Mouse (Mus musculus) heart, embryonic 10.5 days (tissue): ENCODE results near the gene Tmem106a. TPM values are rescaled to one million over a fixed set of nuclear protein-coding genes. Genes with fewer than 3 reads are reported as not detected.

Experiments
- DNase-seq: peaks from one replicate; pipeline ENCODE4 v3.0.0-alpha.2; 2017; ENCODE audit warnings: low spot score
- H3K27ac ChIP-seq: fragments of 300-500 bp; sonication (generic); 2 replicates; pipeline ENCODE4 v1.5.1; 2016; ENCODE audit warnings: mild to moderate bottlenecking
- H3K27me3 ChIP-seq: fragments of 300-500 bp; sonication (generic); 2 replicates; pipeline ENCODE4 v1.6.1; 2016; ENCODE audit warnings: mild to moderate bottlenecking; ENCODE audit not compliant: poor library complexity, insufficient read depth, severe bottlenecking
- H3K36me3 ChIP-seq: fragments of 300-500 bp; sonication (generic); 2 replicates; pipeline ENCODE4 v1.6.1; 2016; ENCODE audit warnings: mild to moderate bottlenecking, moderate library complexity
- H3K4me1 ChIP-seq: fragments of 300-500 bp; sonication (generic); 2 replicates; pipeline ENCODE4 v1.6.1; 2016; ENCODE audit warnings: mild to moderate bottlenecking
- H3K4me3 ChIP-seq: fragments of 300-500 bp; sonication (generic); 2 replicates; pipeline ENCODE4 v1.5.1; 2016; ENCODE audit warnings: mild to moderate bottlenecking, moderate library complexity
- H3K9me3 ChIP-seq: fragments of 300-500 bp; sonication (generic); 2 replicates; pipeline ENCODE4 v1.6.1; 2016; ENCODE audit warnings: mild to moderate bottlenecking, moderate library complexity
- WGBS: fragments of 180-500 bp; shearing (Covaris S2); methylation state at CpG from one replicate; pipeline ENCODE4 v1.1.7; 2016; 5-methylcytosine and 5-hydroxymethylcytosine counted together
- polyA plus RNA-seq: library from polyadenylated mRNA; unstranded; fragments of >200 nt; fragmentation: Nextera tagmentation; extraction: Ambion mirVana; gene quantifications from 2 replicates; pipeline ENCODE4 v1.2.1, GENCODE M21; 2016

Gene Tmem106a
- polyA plus RNA-seq, result 2.7 and 3.0 TPM in 2 replicates

DNA sequence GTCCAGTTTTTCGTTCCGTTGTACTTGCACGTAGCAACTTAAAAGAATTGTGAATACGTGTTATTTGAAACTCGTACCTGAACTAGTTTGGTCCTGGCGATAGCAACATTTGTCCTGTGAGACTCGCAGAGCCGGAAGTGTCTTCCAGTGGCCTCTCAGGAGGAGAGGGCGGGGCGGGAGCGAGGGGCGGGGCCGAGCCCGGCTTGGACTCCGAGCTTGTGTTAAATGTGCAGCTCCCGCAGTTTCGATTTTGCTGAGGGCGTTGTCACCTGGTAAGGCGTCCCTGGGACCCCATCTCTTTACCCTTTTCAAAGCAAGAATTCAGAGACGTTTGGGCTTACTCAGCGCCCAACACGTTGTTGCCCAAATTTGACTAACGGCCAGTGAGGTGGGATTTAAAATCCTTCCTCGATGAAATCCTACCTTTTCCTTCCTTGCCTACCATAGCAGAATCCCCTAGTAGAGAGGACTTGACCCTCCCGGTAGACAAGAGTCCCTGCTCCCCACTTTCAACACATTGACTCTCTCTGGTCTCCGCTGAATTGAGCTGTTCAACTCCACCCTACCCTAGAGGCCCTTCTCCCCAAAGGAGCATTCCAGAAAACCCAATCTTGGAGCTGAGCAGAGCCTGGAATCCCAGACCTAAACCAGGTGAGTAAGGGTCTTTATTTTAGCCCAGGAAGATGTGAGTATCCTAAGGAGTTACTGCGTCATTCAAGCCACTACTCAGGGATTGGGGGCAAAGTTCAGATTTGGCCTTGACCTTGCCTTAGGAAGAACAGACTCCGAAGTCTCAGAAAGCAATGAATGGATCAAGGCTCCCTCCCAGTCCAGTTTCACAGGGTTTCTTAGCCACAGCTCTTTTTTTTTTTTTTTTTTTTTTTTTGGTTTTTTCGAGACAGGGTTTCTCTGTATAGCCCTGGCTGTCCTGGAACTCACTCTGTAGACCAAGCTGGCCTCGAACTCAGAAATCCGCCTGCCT lies at the start of gene Tmem106a:
TSS of gene Tmem106a (plus strand) at position 189 of the 982 bp plus-strand sequence.
- Histone ChIP-seq H3K27me3 (no peaks in the 10 kb centered on the region), H3K36me3 (peaks cover 36% of the 10 kb centered on the region), H3K9me3 (no peaks in the 10 kb centered on the region), H3K27ac (peak within 1 kb of the TSS; percentile 56), H3K4me1 (peaks cover 6% of the 10 kb centered on the region), H3K4me3 (peak within 1 kb of the TSS; percentile 58)
- 20% methylated on average over 31 of the region's 31 CpGs for WGBS
- DNase-seq, result peak; percentile 93

DNA sequence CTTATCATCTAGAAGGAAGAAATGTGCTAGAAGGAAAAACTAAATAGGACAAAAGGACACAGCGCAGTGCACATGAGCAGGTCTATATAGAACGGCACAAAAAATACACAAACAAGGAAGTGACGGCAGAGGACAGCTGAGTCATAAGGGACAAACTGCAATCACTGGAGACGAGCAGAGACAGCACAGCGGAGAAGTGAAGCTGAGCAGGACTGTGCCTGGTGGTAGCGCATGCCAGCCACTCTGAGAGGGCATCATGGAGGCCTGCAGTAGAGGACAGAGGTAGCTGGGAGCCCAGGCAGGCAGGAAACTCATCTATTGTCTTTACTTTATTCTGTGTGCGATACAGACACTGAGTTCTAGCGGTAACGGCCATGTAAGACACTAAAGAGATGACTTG lies 38.5 kb upstream of the Tmem106a start:
- 86% methylated on average over 9 of the region's 9 CpGs for WGBS
- no peak for DNase-seq
- Histone ChIP-seq H3K27me3 (no peaks in the 10 kb centered on the region), H3K36me3 (peaks cover 46% of the 10 kb centered on the region), H3K27ac (no peak overlapping the region), H3K4me1 (0 out of 2 replicates have a peak, but pooled peaks cover 2% of the 10 kb centered on the region), H3K9me3 (no peaks in the 10 kb centered on the region), H3K4me3 (no peak overlapping the region)

DNA sequence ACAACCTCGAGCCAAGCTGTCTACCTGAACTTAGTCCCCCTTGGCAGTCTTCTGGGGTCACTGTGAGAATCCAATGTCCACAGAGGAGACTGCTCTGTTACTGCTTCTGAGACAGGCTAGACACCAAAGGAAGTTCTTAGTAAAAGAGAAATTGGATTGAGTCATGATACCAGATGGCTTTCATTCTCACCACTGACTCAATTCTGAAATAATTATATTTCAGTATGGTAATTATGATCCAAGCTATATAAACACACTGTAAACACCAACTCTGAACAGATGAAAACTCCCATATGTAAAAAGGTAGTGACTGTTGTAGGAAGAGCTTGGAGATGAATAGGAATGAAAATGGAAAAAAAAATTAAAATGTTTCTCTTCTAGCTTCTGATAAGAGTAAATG lies 37.9 kb upstream of the Tmem106a start:
- no peak for DNase-seq
- Histone ChIP-seq H3K4me3 (no peak overlapping the region), H3K36me3 (peaks cover 50% of the 10 kb centered on the region), H3K9me3 (no peaks in the 10 kb centered on the region), H3K27ac (no peak overlapping the region), H3K27me3 (no peaks in the 10 kb centered on the region), H3K4me1 (0 out of 2 replicates have a peak, but pooled peaks cover 2% of the 10 kb centered on the region)
- WGBS, result 80% methylated on average over 1 of the region's 1 CpGs

DNA sequence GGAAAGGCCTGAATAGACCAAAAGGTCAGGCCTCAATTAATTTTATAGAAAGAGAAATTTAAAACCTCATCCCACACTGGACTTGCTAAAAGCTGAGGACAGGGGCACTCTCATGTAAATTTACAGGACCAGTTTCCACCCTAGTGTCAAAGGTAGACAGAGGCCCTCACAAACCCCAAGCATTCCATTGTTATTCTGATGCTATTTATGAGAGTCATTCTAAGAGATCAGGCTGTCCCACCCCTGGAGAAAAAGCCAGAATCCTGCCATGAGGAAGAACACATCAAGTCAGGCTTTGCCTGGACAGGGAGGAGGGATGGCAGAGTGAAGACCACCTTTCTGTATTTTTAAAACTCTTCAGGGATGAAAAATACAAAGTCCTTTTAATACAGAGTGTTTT lies 33.5 kb upstream of the Tmem106a start:
- Histone ChIP-seq H3K9me3 (no peaks in the 10 kb centered on the region), H3K27me3 (no peaks in the 10 kb centered on the region), H3K36me3 (peaks cover 35% of the 10 kb centered on the region), H3K27ac (no peak overlapping the region), H3K4me1 (peaks cover 8% of the 10 kb centered on the region), H3K4me3 (no peak overlapping the region)
- DNase-seq, result no peak

DNA sequence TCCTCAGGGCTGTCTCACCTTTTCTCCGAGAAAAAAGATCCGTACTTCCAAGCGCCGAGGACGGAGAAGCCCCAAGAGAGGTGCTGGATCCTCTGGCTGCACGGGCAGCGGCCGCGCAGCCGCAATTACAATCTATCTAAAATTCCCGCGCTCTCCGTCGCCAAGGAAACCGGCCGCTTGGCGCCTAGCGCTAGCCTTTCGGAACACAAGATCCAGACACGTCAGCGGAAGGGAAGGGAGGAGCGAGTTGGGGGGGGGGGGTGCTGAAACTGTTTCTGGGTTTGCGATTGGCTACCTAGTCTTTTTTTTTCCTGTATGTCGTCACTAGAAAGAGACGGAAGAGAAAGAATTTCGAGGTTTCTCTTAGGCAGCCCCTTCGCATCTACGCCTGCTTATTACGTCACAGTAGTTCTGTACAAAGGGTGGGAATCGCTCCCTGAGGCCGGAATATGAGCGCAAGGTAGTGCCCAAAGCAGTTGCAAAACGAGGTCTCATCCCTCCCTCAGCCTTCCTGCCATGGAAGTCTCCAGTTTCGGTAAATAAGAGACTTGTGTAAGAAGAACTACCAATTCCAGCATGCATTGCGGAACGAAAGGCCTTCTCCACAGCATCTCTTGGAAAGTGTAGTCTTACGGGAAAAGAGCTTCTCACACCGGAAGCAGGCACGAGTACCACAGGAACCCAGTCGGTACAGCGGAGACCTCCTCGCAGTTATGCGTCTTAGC lies 30.1 kb upstream of the Tmem106a start, which contains the start of the genes Brca1 and Nbr1:
TSS of gene Brca1 (minus strand) at position 205 of the 725 bp plus-strand sequence.
TSS of gene Nbr1 (plus strand) at position 399 of the 725 bp plus-strand sequence.
- peak within 1 kb of the TSS; percentile 96 for H3K27ac ChIP-seq
- H3K27me3 ChIP-seq, result no peaks in the 10 kb centered on the region
- H3K4me3 ChIP-seq, result peak within 1 kb of the TSS; percentile 78
- H3K36me3 ChIP-seq, result peaks cover 38% of the 10 kb centered on the region
- H3K4me1 ChIP-seq, result peaks cover 16% of the 10 kb centered on the region
- under 1% methylated on average over 43 of the region's 43 CpGs for WGBS
- DNase-seq, result peak; percentile 99
- H3K9me3 ChIP-seq, result no peaks in the 10 kb centered on the region

DNA sequence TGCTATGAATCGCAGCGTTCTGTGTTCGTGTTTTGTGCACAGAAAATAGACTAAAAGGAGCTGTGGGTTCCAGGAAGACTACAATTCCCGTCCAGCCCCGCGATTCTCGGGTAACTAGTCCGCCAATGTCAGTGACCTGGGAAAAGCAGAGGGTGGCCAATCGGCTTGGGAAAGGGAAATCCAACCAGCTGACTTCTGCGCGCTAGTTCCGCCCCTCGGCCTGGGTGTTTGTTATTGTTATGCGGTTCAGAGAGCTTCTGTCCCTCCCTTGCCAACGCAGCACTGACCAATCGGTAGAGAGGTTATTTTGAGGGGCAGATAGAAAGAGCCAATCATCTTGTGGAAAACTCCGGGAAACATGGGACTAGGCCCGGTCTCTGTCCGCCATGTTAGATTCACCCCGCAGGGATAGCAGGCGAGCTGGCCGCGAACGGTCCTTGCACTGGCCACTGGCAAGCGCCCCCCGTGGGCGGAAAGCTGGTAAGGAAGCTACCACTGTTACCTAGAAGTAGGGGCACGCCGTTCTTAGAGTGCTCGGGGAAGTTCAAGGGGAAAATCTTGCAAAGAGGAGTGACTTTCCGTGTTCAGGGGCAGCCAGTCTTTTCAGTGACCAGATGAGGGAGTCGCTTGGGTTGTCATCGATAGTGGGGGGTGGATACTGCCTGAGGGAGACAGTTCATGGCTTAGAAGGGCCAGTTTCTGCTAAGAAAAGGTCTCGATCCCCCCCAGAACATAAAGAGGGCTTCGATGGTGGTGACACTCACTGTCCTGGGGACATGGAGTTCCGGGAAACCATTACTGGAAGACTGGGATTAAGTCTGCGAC lies 29.4 kb upstream of the Tmem106a start:
- peak; percentile 100 for DNase-seq
- H3K36me3 ChIP-seq, result peaks cover 41% of the 10 kb centered on the region
- peak overlapping the region; percentile 96 for H3K27ac ChIP-seq
- no peaks in the 10 kb centered on the region for H3K27me3 ChIP-seq
- H3K4me3 ChIP-seq, result peak overlapping the region; percentile 78
- WGBS, result under 1% methylated on average over 37 of the region's 37 CpGs
- H3K9me3 ChIP-seq, result no peaks in the 10 kb centered on the region
- H3K4me1 ChIP-seq, result peaks cover 16% of the 10 kb centered on the region

DNA sequence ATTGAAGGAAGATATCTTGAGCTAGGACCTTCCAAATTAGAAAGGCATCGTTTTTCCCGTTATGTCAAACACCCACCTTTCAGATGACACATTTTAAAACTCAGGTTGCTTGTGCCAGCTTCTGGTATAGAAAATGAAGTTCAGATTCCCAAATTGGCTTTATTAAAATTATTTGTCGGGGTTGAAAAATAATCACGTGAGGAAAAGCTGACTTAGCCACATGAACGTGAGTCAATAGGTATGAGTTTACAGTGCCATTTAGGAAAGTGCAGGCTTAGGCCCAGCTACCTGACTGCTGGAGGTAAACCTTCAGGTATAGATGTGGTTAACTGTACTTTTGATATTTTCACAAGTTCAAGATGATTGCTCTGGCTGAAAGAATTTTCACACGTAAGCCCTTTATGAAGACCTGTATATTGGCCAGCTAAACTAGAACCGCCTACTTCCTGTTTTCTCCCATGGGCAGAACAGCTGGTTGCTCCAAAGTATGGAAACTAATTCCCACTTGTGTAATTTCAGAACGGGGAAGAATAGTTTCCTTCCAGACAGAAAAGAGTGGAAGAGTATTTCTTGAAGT lies 28.6 kb upstream of the Tmem106a start:
- no peak for DNase-seq
- peak overlapping the region; percentile 96 for H3K27ac ChIP-seq
- H3K9me3 ChIP-seq, result no peaks in the 10 kb centered on the region
- no peaks in the 10 kb centered on the region for H3K27me3 ChIP-seq
- H3K4me3 ChIP-seq, result peak overlapping the region; percentile 78
- peaks cover 42% of the 10 kb centered on the region for H3K36me3 ChIP-seq
- WGBS, result 21% methylated on average over 8 of the region's 8 CpGs
- peaks cover 16% of the 10 kb centered on the region for H3K4me1 ChIP-seq

DNA sequence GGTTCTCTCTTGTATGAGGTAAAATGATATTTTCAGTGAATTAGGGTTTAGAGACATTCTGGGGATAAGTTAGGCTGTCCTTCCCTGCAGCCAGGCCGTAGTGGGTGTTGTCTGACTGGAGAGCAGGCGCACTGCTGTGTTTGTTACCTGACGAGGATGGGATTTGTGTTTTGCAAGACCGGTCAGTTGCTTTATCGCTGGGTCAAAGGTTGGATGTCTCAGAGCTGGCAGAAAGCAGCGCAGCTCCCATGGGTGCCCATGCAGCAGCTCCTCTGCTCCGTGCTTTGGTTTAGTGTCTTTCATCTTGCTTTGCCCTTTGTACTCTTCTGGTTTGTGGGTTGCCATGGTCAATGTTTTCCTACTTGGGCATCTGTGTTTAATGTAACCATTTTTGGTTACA lies 25.5 kb upstream of the Tmem106a start:
- no peaks in the 10 kb centered on the region for H3K9me3 ChIP-seq
- no peak overlapping the region for H3K27ac ChIP-seq
- WGBS, result 94% methylated on average over 7 of the region's 7 CpGs
- H3K27me3 ChIP-seq, result no peaks in the 10 kb centered on the region
- H3K36me3 ChIP-seq, result peaks cover 62% of the 10 kb centered on the region
- peaks cover 12% of the 10 kb centered on the region; the same call in 1 of the 2 replicates for H3K4me1 ChIP-seq
- no peak for DNase-seq
- H3K4me3 ChIP-seq, result no peak overlapping the region

DNA sequence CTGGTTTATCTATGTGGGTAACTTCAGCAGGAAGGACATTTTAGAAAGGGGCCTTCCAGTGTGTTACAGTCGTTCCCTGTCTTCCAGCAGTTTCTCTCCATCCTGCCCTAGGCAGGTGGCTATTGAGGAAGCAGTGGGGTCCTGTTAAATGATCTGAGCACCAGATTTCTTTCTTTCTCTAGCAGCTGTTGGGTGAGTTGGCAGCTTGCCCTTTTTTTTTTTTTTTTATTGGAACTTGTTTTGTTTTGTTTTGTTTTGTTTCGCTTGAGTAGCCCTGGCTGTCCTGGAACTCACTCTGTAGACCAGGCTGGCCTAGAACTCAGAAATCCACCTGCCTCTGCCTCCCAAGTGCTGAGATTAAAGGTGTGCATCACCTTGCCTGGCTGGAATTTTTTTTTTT lies 25.1 kb upstream of the Tmem106a start:
- peaks cover 62% of the 10 kb centered on the region for H3K36me3 ChIP-seq
- 88% methylated on average over 2 of the region's 2 CpGs for WGBS
- H3K27ac ChIP-seq, result no peak overlapping the region
- no peaks in the 10 kb centered on the region for H3K9me3 ChIP-seq
- H3K4me3 ChIP-seq, result no peak overlapping the region
- peaks cover 12% of the 10 kb centered on the region; the same call in 1 of the 2 replicates for H3K4me1 ChIP-seq
- no peaks in the 10 kb centered on the region for H3K27me3 ChIP-seq
- no peak for DNase-seq

DNA sequence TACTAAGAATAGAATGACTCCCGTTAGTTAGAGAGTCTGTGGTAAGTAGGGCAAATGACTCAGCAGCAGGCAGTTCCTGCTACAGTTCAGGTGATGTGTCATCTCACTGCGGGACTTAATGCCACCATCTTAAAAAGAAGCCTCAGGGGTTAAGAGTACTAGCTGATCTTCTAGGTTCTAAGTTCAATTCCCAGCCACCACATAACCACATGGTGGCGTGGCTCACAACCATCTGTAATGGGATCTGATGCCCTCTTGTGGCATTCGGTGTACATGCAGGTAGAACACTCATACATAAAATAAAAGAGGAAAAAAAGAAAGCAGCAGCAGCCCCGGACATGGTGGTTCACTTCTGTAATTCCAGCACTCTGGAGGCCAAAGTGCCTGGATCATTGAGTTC lies 19.7 kb upstream of the Tmem106a start:
- WGBS, result 44% methylated on average over 5 of the region's 5 CpGs
- no peak for DNase-seq
- no peak overlapping the region for H3K27ac ChIP-seq
- H3K4me3 ChIP-seq, result no peak overlapping the region
- no peaks in the 10 kb centered on the region for H3K9me3 ChIP-seq
- peaks cover 86% of the 10 kb centered on the region for H3K36me3 ChIP-seq
- H3K27me3 ChIP-seq, result no peaks in the 10 kb centered on the region
- H3K4me1 ChIP-seq, result peaks cover 3% of the 10 kb centered on the region; the same call in 1 of the 2 replicates

DNA sequence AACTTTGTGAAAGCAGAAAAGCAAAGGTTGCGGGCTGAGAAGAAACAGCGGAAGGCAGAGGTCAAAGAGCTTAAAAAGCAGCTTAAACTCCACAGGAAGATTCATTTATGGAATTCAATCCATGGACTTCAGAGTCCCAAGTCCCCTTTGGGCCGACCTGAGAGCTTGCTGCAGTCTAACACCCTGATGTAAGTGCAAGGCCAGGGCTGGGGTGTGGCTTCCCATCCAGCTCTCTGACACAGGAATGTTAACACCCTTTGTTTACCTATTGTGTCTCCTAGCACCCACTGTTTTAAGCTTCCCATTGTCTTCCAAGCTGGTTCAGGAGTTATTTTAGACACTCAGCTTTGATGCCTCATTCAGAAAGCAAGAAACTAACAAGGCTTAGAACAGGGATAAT lies 13.6 kb upstream of the Tmem106a start:
- whole genome bisulfite sequencing, result 83% methylated on average over 3 of the region's 3 CpGs
- H3K4me1 ChIP-seq, result no peaks in the 10 kb centered on the region
- H3K27me3 ChIP-seq, result no peaks in the 10 kb centered on the region
- no peak overlapping the region for H3K4me3 ChIP-seq
- H3K27ac ChIP-seq, result no peak overlapping the region
- no peaks in the 10 kb centered on the region for H3K9me3 ChIP-seq
- H3K36me3 ChIP-seq, result peaks cover 95% of the 10 kb centered on the region
- DNase-seq, result no peak

DNA sequence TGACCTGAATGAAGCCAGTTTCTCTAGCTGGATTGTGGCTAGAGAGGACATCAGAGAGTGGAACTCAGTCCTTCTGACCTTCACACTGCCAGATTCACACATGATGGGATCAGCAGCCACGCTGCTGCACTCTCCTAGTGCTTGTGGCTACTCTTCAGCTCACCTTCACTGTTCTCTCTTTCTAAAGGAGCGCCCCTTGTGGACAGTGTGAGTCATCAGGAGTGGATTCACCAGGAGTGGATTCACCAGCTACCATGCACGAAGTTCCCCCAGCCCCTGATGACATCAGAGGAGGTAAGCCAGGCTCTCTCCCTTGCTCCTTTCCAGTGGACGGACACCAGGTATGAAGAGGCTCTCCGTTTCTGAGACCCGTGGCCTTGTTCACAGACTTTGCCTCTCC lies 5.9 kb upstream of the Tmem106a start:
- Histone ChIP-seq H3K9me3 (no peaks in the 10 kb centered on the region), H3K4me3 (no peak overlapping the region), H3K27me3 (no peaks in the 10 kb centered on the region), H3K36me3 (peaks cover 88% of the 10 kb centered on the region), H3K27ac (no peak overlapping the region), H3K4me1 (no peaks in the 10 kb centered on the region)
- DNase-seq, result no peak
- 74% methylated on average over 6 of the region's 6 CpGs for WGBS
